Mouse (Mus musculus) brain, embryonic 14.5 days (tissue): Measurements from ENCODE around the gene Fmnl2. TPM values are rescaled to one million over a fixed set of nuclear protein-coding genes. Genes with fewer than 3 reads are reported as not detected.
A peak's percentile ranks its signal among the peaks of the same experiment; 100 is the strongest.

ENCODE experiments used
- DNase-seq: peaks from one replicate; pipeline ENCODE4 v3.0.0-alpha.2; 2011; ENCODE audit warnings: low read depth
- CTCF ChIP-seq: fragments of 200-500 bp; IDR thresholded peaks from 2 replicates; pipeline ENCODE4 v1.5.1; 2012; ENCODE audit warnings: inconsistent platforms, mild to moderate bottlenecking, moderate library complexity, borderline replicate concordance; ENCODE audit not compliant: insufficient read depth, insufficient read length; ENCODE audit errors: extremely low read depth
- POLR2A ChIP-seq: fragments of 200-500 bp; IDR thresholded peaks from 2 replicates; pipeline ENCODE4 v1.6.1; 2012; ENCODE audit warnings: mild to moderate bottlenecking, inconsistent platforms, borderline replicate concordance; ENCODE audit not compliant: poor library complexity, insufficient read depth, insufficient read length, severe bottlenecking; ENCODE audit errors: extremely low read depth
- polyA plus RNA-seq: library from polyadenylated mRNA; depleted of rRNA; stranded (reverse); fragments of >200 nt; gene quantifications from 2 replicates; pipeline ENCODE4 v1.2.3, GENCODE M21; 2012

Gene Fmnl2
- polyA plus RNA-seq, 1 experiment, result 45.8 TPM

- DNase-seq, result no peak
- TF ChIP-seq CTCF (no peak), POLR2A (no peak)
These were observed 108.6 kb downstream of the Fmnl2 start for GRCm38 (mm10) chr2:52966227-52966626.

- TF ChIP-seq POLR2A (no peak), CTCF (no peak)
- no peak for DNase-seq
These were observed 109.3 kb downstream of the Fmnl2 start for GRCm38 (mm10) chr2:52966820-52967460.

GRCm38 (mm10) chr2:52967461-52967823, 109.8 kb downstream of the Fmnl2 start:
- no peak for TF ChIP-seq CTCF
- TF ChIP-seq POLR2A, result no peak
- DNase-seq, result no peak

- no peak for TF ChIP-seq POLR2A
- no peak for TF ChIP-seq CTCF
- DNase-seq, result no peak
These were observed 111.2 kb downstream of the Fmnl2 start for GRCm38 (mm10) chr2:52968884-52969283.

- no peak for TF ChIP-seq POLR2A
- TF ChIP-seq CTCF, result no peak
- no peak for DNase-seq
These were observed 116.4 kb downstream of the Fmnl2 start for GRCm38 (mm10) chr2:52974056-52974455.

GRCm38 (mm10) chr2:52974776-52975175, 117.1 kb downstream of the Fmnl2 start:
- DNase-seq, result no peak
- TF ChIP-seq CTCF (no peak), POLR2A (no peak)

GRCm38 (mm10) chr2:52977921-52978675, 120.4 kb downstream of the Fmnl2 start:
- DNase-seq, result no peak
- TF ChIP-seq POLR2A (no peak), CTCF (no peak)

GRCm38 (mm10) chr2:52978796-52979195, 121.1 kb downstream of the Fmnl2 start:
- TF ChIP-seq POLR2A, result no peak
- TF ChIP-seq CTCF, result no peak
- DNase-seq, result no peak

- DNase-seq, result peak; percentile 65
- TF ChIP-seq POLR2A (no peak), CTCF (no peak)
These were observed 121.7 kb downstream of the Fmnl2 start for GRCm38 (mm10) chr2:52979280-52979763.

- no peak for TF ChIP-seq CTCF
- no peak for TF ChIP-seq POLR2A
- DNase-seq, result no peak
These were observed 123.5 kb downstream of the Fmnl2 start for GRCm38 (mm10) chr2:52981126-52981525.

- TF ChIP-seq CTCF (no peak), POLR2A (no peak)
- no peak for DNase-seq
These were observed 123.9 kb downstream of the Fmnl2 start for GRCm38 (mm10) chr2:52981595-52981994.
